Mouse (Mus musculus): ENCODE results near the gene Dusp2. TPM values are rescaled to one million over a fixed set of nuclear protein-coding genes. Genes with fewer than 3 reads are reported as not detected.

Gene Dusp2
- polyA plus RNA-seq, 1 experiment: 163 TPM

- Histone ChIP-seq H3K27ac (ENCODE audit: control insufficient read depth, insufficient read depth, low read length) (no peak overlapping the region), H3K27me3 (ENCODE audit: control insufficient read depth, insufficient read depth, low read length) (no peaks in the 10 kb centered on the region), H3K4me3 (ENCODE audit: control insufficient read depth, insufficient read depth, low read length) (no peak overlapping the region), H3K4me1 (replicated peaks; ENCODE audit: control insufficient read depth, insufficient read depth, low read length) (no peaks in the 10 kb centered on the region), H3K36me3 (ENCODE audit: control insufficient read depth, insufficient read depth, low read length) (no peaks in the 10 kb centered on the region)
- TF ChIP-seq CTCF (IDR thresholded peaks at IDR 0.05; ENCODE audit: borderline replicate concordance, control insufficient read depth, extremely low read depth, insufficient read depth, low read length, poor library complexity) (no peak), POLR2A (IDR thresholded peaks at IDR 0.05; ENCODE audit: control insufficient read depth, extremely low read depth, insufficient read depth, low read length, poor library complexity) (no peak)
- DNase-seq: no peak
- WGBS: 94% methylated on average over 3 of the region's 3 CpGs
Observed at GRCm38 (mm10) chr2:127304609-127305210, 31.2 kb upstream of the Dusp2 start.

GRCm38 (mm10) chr2:127306123-127306522 is 29.8 kb upstream of the Dusp2 start:
- no peak overlapping the region for H3K27ac ChIP-seq (ENCODE audit: control insufficient read depth, insufficient read depth, low read length)
- 0 out of 2 replicates have a peak, but pooled peaks cover 2% of the 10 kb centered on the region for H3K4me1 ChIP-seq (replicated peaks; ENCODE audit: control insufficient read depth, insufficient read depth, low read length)
- no peak overlapping the region for H3K4me3 ChIP-seq (ENCODE audit: control insufficient read depth, insufficient read depth, low read length)
- no peaks in the 10 kb centered on the region for H3K36me3 ChIP-seq (ENCODE audit: control insufficient read depth, insufficient read depth, low read length)
- H3K27me3 ChIP-seq (ENCODE audit: control insufficient read depth, insufficient read depth, low read length): no peaks in the 10 kb centered on the region
- TF ChIP-seq CTCF (IDR thresholded peaks at IDR 0.05; ENCODE audit: borderline replicate concordance, control insufficient read depth, extremely low read depth, insufficient read depth, low read length, poor library complexity) (no peak), POLR2A (IDR thresholded peaks at IDR 0.05; ENCODE audit: control insufficient read depth, extremely low read depth, insufficient read depth, low read length, poor library complexity) (no peak)
- no peak for DNase-seq

- no peak overlapping the region for H3K27ac ChIP-seq (ENCODE audit: control insufficient read depth, insufficient read depth, low read length)
- 58% methylated on average over 3 of the region's 3 CpGs for WGBS
- DNase-seq: no peak
- no peaks in the 10 kb centered on the region for H3K36me3 ChIP-seq (ENCODE audit: control insufficient read depth, insufficient read depth, low read length)
- H3K4me3 ChIP-seq (ENCODE audit: control insufficient read depth, insufficient read depth, low read length): no peak overlapping the region
- H3K4me1 ChIP-seq (replicated peaks; ENCODE audit: control insufficient read depth, insufficient read depth, low read length): 0 out of 2 replicates have a peak, but pooled peaks cover 2% of the 10 kb centered on the region
- TF ChIP-seq POLR2A (IDR thresholded peaks at IDR 0.05; ENCODE audit: control insufficient read depth, extremely low read depth, insufficient read depth, low read length, poor library complexity) (no peak), CTCF (IDR thresholded peaks at IDR 0.05; ENCODE audit: borderline replicate concordance, control insufficient read depth, extremely low read depth, insufficient read depth, low read length, poor library complexity) (no peak)
- H3K27me3 ChIP-seq (ENCODE audit: control insufficient read depth, insufficient read depth, low read length): no peaks in the 10 kb centered on the region
Observed at GRCm38 (mm10) chr2:127307179-127307578, 28.8 kb upstream of the Dusp2 start.

- WGBS: 90% methylated on average over 2 of the region's 2 CpGs
- DNase-seq: no peak
- Histone ChIP-seq H3K36me3 (ENCODE audit: control insufficient read depth, insufficient read depth, low read length) (no peaks in the 10 kb centered on the region), H3K27ac (ENCODE audit: control insufficient read depth, insufficient read depth, low read length) (no peak overlapping the region), H3K27me3 (ENCODE audit: control insufficient read depth, insufficient read depth, low read length) (no peaks in the 10 kb centered on the region), H3K4me1 (replicated peaks; ENCODE audit: control insufficient read depth, insufficient read depth, low read length) (peaks cover 4% of the 10 kb centered on the region), H3K4me3 (ENCODE audit: control insufficient read depth, insufficient read depth, low read length) (no peak overlapping the region)
- TF ChIP-seq POLR2A (IDR thresholded peaks at IDR 0.05; ENCODE audit: control insufficient read depth, extremely low read depth, insufficient read depth, low read length, poor library complexity) (no peak), CTCF (IDR thresholded peaks at IDR 0.05; ENCODE audit: borderline replicate concordance, control insufficient read depth, extremely low read depth, insufficient read depth, low read length, poor library complexity) (no peak)
Observed at GRCm38 (mm10) chr2:127308660-127309059, 27.3 kb upstream of the Dusp2 start.

- 36% methylated on average over 2 of the region's 2 CpGs for WGBS
- Histone ChIP-seq H3K27ac (ENCODE audit: control insufficient read depth, insufficient read depth, low read length) (no peak overlapping the region), H3K4me3 (ENCODE audit: control insufficient read depth, insufficient read depth, low read length) (no peak overlapping the region), H3K36me3 (ENCODE audit: control insufficient read depth, insufficient read depth, low read length) (no peaks in the 10 kb centered on the region), H3K27me3 (ENCODE audit: control insufficient read depth, insufficient read depth, low read length) (no peaks in the 10 kb centered on the region), H3K4me1 (replicated peaks; ENCODE audit: control insufficient read depth, insufficient read depth, low read length) (peaks cover 20% of the 10 kb centered on the region)
- DNase-seq: no peak
- TF ChIP-seq POLR2A (IDR thresholded peaks at IDR 0.05; ENCODE audit: control insufficient read depth, extremely low read depth, insufficient read depth, low read length, poor library complexity) (no peak), CTCF (IDR thresholded peaks at IDR 0.05; ENCODE audit: borderline replicate concordance, control insufficient read depth, extremely low read depth, insufficient read depth, low read length, poor library complexity) (no peak)
Observed at GRCm38 (mm10) chr2:127310246-127310645, 25.7 kb upstream of the Dusp2 start.

- TF ChIP-seq CTCF (IDR thresholded peaks at IDR 0.05; ENCODE audit: borderline replicate concordance, control insufficient read depth, extremely low read depth, insufficient read depth, low read length, poor library complexity) (no peak), POLR2A (IDR thresholded peaks at IDR 0.05; ENCODE audit: control insufficient read depth, extremely low read depth, insufficient read depth, low read length, poor library complexity) (no peak)
- Histone ChIP-seq H3K4me3 (ENCODE audit: control insufficient read depth, insufficient read depth, low read length) (no peak overlapping the region), H3K27ac (ENCODE audit: control insufficient read depth, insufficient read depth, low read length) (no peak overlapping the region), H3K27me3 (ENCODE audit: control insufficient read depth, insufficient read depth, low read length) (no peaks in the 10 kb centered on the region), H3K4me1 (replicated peaks; ENCODE audit: control insufficient read depth, insufficient read depth, low read length) (peaks cover 22% of the 10 kb centered on the region), H3K36me3 (ENCODE audit: control insufficient read depth, insufficient read depth, low read length) (no peaks in the 10 kb centered on the region)
- 58% methylated on average over 7 of the region's 7 CpGs for WGBS
- DNase-seq: no peak
Observed at GRCm38 (mm10) chr2:127310685-127311084, 25.3 kb upstream of the Dusp2 start.

GRCm38 (mm10) chr2:127311193-127311592 is 24.8 kb upstream of the Dusp2 start:
- peaks cover 25% of the 10 kb centered on the region for H3K4me1 ChIP-seq (replicated peaks; ENCODE audit: control insufficient read depth, insufficient read depth, low read length)
- no peaks in the 10 kb centered on the region for H3K27me3 ChIP-seq (ENCODE audit: control insufficient read depth, insufficient read depth, low read length)
- DNase-seq: no peak
- no peak overlapping the region for H3K4me3 ChIP-seq (ENCODE audit: control insufficient read depth, insufficient read depth, low read length)
- H3K27ac ChIP-seq (ENCODE audit: control insufficient read depth, insufficient read depth, low read length): no peak overlapping the region
- 88% methylated on average over 1 of the region's 1 CpGs for WGBS
- H3K36me3 ChIP-seq (ENCODE audit: control insufficient read depth, insufficient read depth, low read length): no peaks in the 10 kb centered on the region
- TF ChIP-seq CTCF (IDR thresholded peaks at IDR 0.05; ENCODE audit: borderline replicate concordance, control insufficient read depth, extremely low read depth, insufficient read depth, low read length, poor library complexity): no peak
- TF ChIP-seq POLR2A (IDR thresholded peaks at IDR 0.05; ENCODE audit: control insufficient read depth, extremely low read depth, insufficient read depth, low read length, poor library complexity): no peak

All from thymus, adult 2 months (tissue).